Mouse (Mus musculus): ENCODE data around the gene Psmd14. TPM values are rescaled to one million over a fixed set of nuclear protein-coding genes. Genes with fewer than 3 reads are reported as not detected.

The Psmd14 gene
- 8.1 and 24.5 TPM in 2 replicates for polyA plus RNA-seq (2012; rRNA removed; ENCODE audit: low replicate concordance)

GRCm38 (mm10) chr2:61711108-61712040 lies at the start of gene Psmd14:
Gene Psmd14, plus strand, starts transcription at chr2:61711694.

GRCm38 (mm10) chr2:61802656-61803251 lies 91.3 kb downstream of the Psmd14 start, which contains the start of gene Tbr1:
Gene Tbr1, plus strand, starts transcription at chr2:61802930.

Other genes starting within 250 kb of the Psmd14 start
- 5.2 and 13.6 TPM in 2 replicates for gene Tank, start 133.1 kb upstream of the Psmd14 start, polyA plus RNA-seq (2012; rRNA removed; ENCODE audit: low replicate concordance)
- gene Tbr1, start 91.2 kb downstream of the Psmd14 start, polyA plus RNA-seq (2012; rRNA removed; ENCODE audit: low replicate concordance) = 0.10 TPM in 1 of 2 replicates, not detected in the other